Mouse (Mus musculus): Measurements from ENCODE around the gene Hfe2. TPM values are rescaled to one million over a fixed set of nuclear protein-coding genes. Genes with fewer than 3 reads are reported as not detected.
A peak's percentile ranks its signal among the peaks of the same experiment; 100 is the strongest.
"Not testable (repeated sequence)": the region's sequence is repeated elsewhere in the genome, so short reads cannot be mapped to it uniquely, and the experiment has no call there.

Hfe2 gene
- polyA plus RNA-seq, 1 experiment from 2014 or later: 7.9 TPM

GRCm38 (mm10) chr3:96486828-96487559 lies 38.0 kb upstream of the Hfe2 start:
- 15% methylated on average over 5 of the region's 38 CpGs for WGBS
- H3K9ac ChIP-seq: 0 out of 2 replicates have a peak overlapping the region, but pooled peaks have one; percentile 44
- peak; percentile 83 for ATAC-seq (replicated peaks; ENCODE audit: insufficient number of reproducible peaks, insufficient read depth, low FRiP score, low read depth)

GRCm38 (mm10) chr3:96487596-96488289 lies 37.2 kb upstream of the Hfe2 start:
- no peak for ATAC-seq (replicated peaks; ENCODE audit: insufficient number of reproducible peaks, insufficient read depth, low FRiP score, low read depth)
- no peaks in the 10 kb centered on the region for H3K9me3 ChIP-seq (replicated peaks)
- peak overlapping the region; percentile 91 for H3K27ac ChIP-seq
- peak overlapping the region; percentile 39 for H3K4me3 ChIP-seq
- H3K27me3 ChIP-seq: no peaks in the 10 kb centered on the region
- WGBS: 5% methylated on average over 26 of the region's 26 CpGs
- H3K36me3 ChIP-seq: no peaks in the 10 kb centered on the region
- peaks cover 18% of the 10 kb centered on the region for H3K4me1 ChIP-seq (replicated peaks)
- peak overlapping the region; percentile 67 for H3K4me2 ChIP-seq
- peak overlapping the region; percentile 57 for H3K9ac ChIP-seq

More at GRCm38 (mm10) chr3:96486828-96487559, 38.0 kb upstream of the Hfe2 start:
- peak overlapping the region; percentile 39 for H3K4me3 ChIP-seq
- peak overlapping the region; percentile 91 for H3K27ac ChIP-seq
- not testable (repeated sequence) for H3K27me3 ChIP-seq; H3K9me3 ChIP-seq (replicated peaks); H3K36me3 ChIP-seq
- H3K4me2 ChIP-seq: peak overlapping the region; percentile 67
- peaks cover 18% of the 10 kb centered on the region for H3K4me1 ChIP-seq (replicated peaks)

GRCm38 (mm10) chr3:96488290-96488906 lies 36.6 kb upstream of the Hfe2 start:
- H3K36me3 ChIP-seq; H3K27me3 ChIP-seq; H3K9me3 ChIP-seq (replicated peaks): not testable (repeated sequence)
- H3K4me3 ChIP-seq: peak overlapping the region; percentile 39
- ATAC-seq (replicated peaks; ENCODE audit: insufficient number of reproducible peaks, insufficient read depth, low FRiP score, low read depth): peak; percentile 84
- H3K27ac ChIP-seq: peak overlapping the region; percentile 91
- peak overlapping the region; percentile 57 for H3K9ac ChIP-seq
- H3K4me1 ChIP-seq (replicated peaks): peaks cover 18% of the 10 kb centered on the region
- WGBS: 0% methylated on average over 6 of the region's 55 CpGs
- H3K4me2 ChIP-seq: peak overlapping the region; percentile 67

GRCm38 (mm10) chr3:96488907-96489629 lies 35.9 kb upstream of the Hfe2 start:
- not testable (repeated sequence) for H3K27me3 ChIP-seq; H3K4me2 ChIP-seq; H3K9ac ChIP-seq; H3K9me3 ChIP-seq (replicated peaks); H3K36me3 ChIP-seq
- 0 out of 2 replicates have a peak overlapping the region, but pooled peaks have one; percentile 25 for H3K4me3 ChIP-seq
- H3K27ac ChIP-seq: peak overlapping the region; percentile 80
- peak; percentile 47 for ATAC-seq (replicated peaks; ENCODE audit: insufficient number of reproducible peaks, insufficient read depth, low FRiP score, low read depth)
- WGBS: under 1% methylated on average over 9 of the region's 31 CpGs
- peaks cover 18% of the 10 kb centered on the region for H3K4me1 ChIP-seq (replicated peaks)

- H3K4me1 ChIP-seq (replicated peaks): peaks cover 15% of the 10 kb centered on the region
- not testable (repeated sequence) for H3K9me3 ChIP-seq (replicated peaks); H3K27me3 ChIP-seq; H3K4me2 ChIP-seq; ATAC-seq (replicated peaks; ENCODE audit: insufficient number of reproducible peaks, insufficient read depth, low FRiP score, low read depth); H3K36me3 ChIP-seq; H3K4me3 ChIP-seq; H3K9ac ChIP-seq
- WGBS: 48% methylated on average over 6 of the region's 8 CpGs
- H3K27ac ChIP-seq: peak overlapping the region; percentile 80
Observed at GRCm38 (mm10) chr3:96489636-96490035, 35.3 kb upstream of the Hfe2 start.

- H3K27ac ChIP-seq; H3K4me2 ChIP-seq; H3K4me3 ChIP-seq; H3K36me3 ChIP-seq; H3K9ac ChIP-seq; H3K9me3 ChIP-seq (replicated peaks); ATAC-seq (replicated peaks; ENCODE audit: insufficient number of reproducible peaks, insufficient read depth, low FRiP score, low read depth); H3K27me3 ChIP-seq; H3K4me1 ChIP-seq (replicated peaks): not testable (repeated sequence)
- WGBS: 98% methylated on average over 5 of the region's 11 CpGs
Observed at GRCm38 (mm10) chr3:96494456-96494855, 30.5 kb upstream of the Hfe2 start.

GRCm38 (mm10) chr3:96494912-96495311 lies 30.1 kb upstream of the Hfe2 start:
- ATAC-seq (replicated peaks; ENCODE audit: insufficient number of reproducible peaks, insufficient read depth, low FRiP score, low read depth): no peak
- H3K36me3 ChIP-seq: no peaks in the 10 kb centered on the region
- 93% methylated on average over 3 of the region's 3 CpGs for WGBS
- no peak overlapping the region for H3K4me2 ChIP-seq
- no peak overlapping the region for H3K27ac ChIP-seq
- no peak overlapping the region for H3K4me3 ChIP-seq
- H3K9me3 ChIP-seq (replicated peaks): no peaks in the 10 kb centered on the region
- no peak overlapping the region for H3K9ac ChIP-seq
- peaks cover 2% of the 10 kb centered on the region; the same call in 1 of the 2 replicates for H3K4me1 ChIP-seq (replicated peaks)
- no peaks in the 10 kb centered on the region for H3K27me3 ChIP-seq

GRCm38 (mm10) chr3:96495490-96496210 lies 29.3 kb upstream of the Hfe2 start:
- Histone ChIP-seq H3K9ac (no peak overlapping the region), H3K4me3 (no peak overlapping the region), H3K36me3 (no peaks in the 10 kb centered on the region), H3K27ac (no peak overlapping the region), H3K27me3 (no peaks in the 10 kb centered on the region), H3K4me1 (replicated peaks) (peaks cover 2% of the 10 kb centered on the region; the same call in 1 of the 2 replicates), H3K9me3 (replicated peaks) (no peaks in the 10 kb centered on the region), H3K4me2 (no peak overlapping the region)
- WGBS: 88% methylated on average over 1 of the region's 1 CpGs
- ATAC-seq (replicated peaks; ENCODE audit: insufficient number of reproducible peaks, insufficient read depth, low FRiP score, low read depth): no peak

GRCm38 (mm10) chr3:96496216-96496615 lies 28.8 kb upstream of the Hfe2 start:
- ATAC-seq (replicated peaks; ENCODE audit: insufficient number of reproducible peaks, insufficient read depth, low FRiP score, low read depth): no peak
- Histone ChIP-seq H3K36me3 (no peaks in the 10 kb centered on the region), H3K4me2 (no peak overlapping the region; the same call in 1 of the 2 replicates), H3K4me3 (no peak overlapping the region), H3K9ac (no peak overlapping the region), H3K27me3 (no peaks in the 10 kb centered on the region), H3K4me1 (replicated peaks) (peaks cover 2% of the 10 kb centered on the region; the same call in 1 of the 2 replicates), H3K9me3 (replicated peaks) (no peaks in the 10 kb centered on the region), H3K27ac (no peak overlapping the region)
- WGBS: 72% methylated on average over 7 of the region's 7 CpGs

- H3K36me3 ChIP-seq; H3K27me3 ChIP-seq; H3K27ac ChIP-seq; H3K9me3 ChIP-seq (replicated peaks); ATAC-seq (replicated peaks; ENCODE audit: insufficient number of reproducible peaks, insufficient read depth, low FRiP score, low read depth); H3K4me1 ChIP-seq (replicated peaks): not testable (repeated sequence)
- H3K4me3 ChIP-seq: peak overlapping the region; percentile 57
- H3K9ac ChIP-seq: peak overlapping the region; percentile 54; the same call in 1 of the 2 replicates
- H3K4me2 ChIP-seq: peak overlapping the region; percentile 87
- WGBS: 27% methylated on average over 14 of the region's 14 CpGs
Observed at GRCm38 (mm10) chr3:96496620-96497275, 28.2 kb upstream of the Hfe2 start.

All from heart, embryonic 15.5 days (tissue).